Mouse (Mus musculus) forebrain, embryonic 16.5 days (tissue): ENCODE measurements around the gene Zc3h12d. TPM values are rescaled to one million over a fixed set of nuclear protein-coding genes. Genes with fewer than 3 reads are reported as not detected.

ENCODE experiments used
- ATAC-seq: fragments of 200-750 bp; cut with Nextera tagmentation; 2 replicates; pipeline ENCODE4 v1.8.0; 2017; ENCODE audit warnings: mild to moderate bottlenecking, moderate library complexity
- H3K27ac ChIP-seq: fragments of 300-500 bp; sonication (generic); 2 replicates; pipeline ENCODE4 v1.5.1; 2014; ENCODE audit warnings: low read length, control low read depth
- H3K27me3 ChIP-seq: fragments of 300-500 bp; sonication (generic); replicated peaks from 2 replicates; pipeline ENCODE4 v1.6.1; 2014; ENCODE audit warnings: low read length; ENCODE audit not compliant: control insufficient read depth, insufficient read depth
- H3K36me3 ChIP-seq: fragments of 300-500 bp; sonication (generic); 2 replicates; pipeline ENCODE4 v1.6.1; 2014; ENCODE audit not compliant: control insufficient read depth, insufficient read depth
- H3K4me1 ChIP-seq: fragments of 300-500 bp; sonication (generic); replicated peaks from 2 replicates; pipeline ENCODE4 v1.6.1; 2014; ENCODE audit warnings: low read length; ENCODE audit not compliant: control insufficient read depth, insufficient read depth
- H3K4me2 ChIP-seq: fragments of 300-500 bp; sonication (generic); 2 replicates; pipeline ENCODE4 v1.6.1; 2014; ENCODE audit warnings: mild to moderate bottlenecking, low read length, control low read depth
- H3K4me3 ChIP-seq: fragments of 300-500 bp; sonication (generic); replicated peaks from 2 replicates; pipeline ENCODE4 v1.5.1; 2014; ENCODE audit warnings: mild to moderate bottlenecking, low read length, control low read depth
- H3K9ac ChIP-seq: fragments of 300-500 bp; sonication (generic); replicated peaks from 2 replicates; pipeline ENCODE4 v1.6.1; 2014; ENCODE audit warnings: low read depth, low read length, control low read depth
- H3K9me3 ChIP-seq: fragments of 300-500 bp; sonication (generic); 2 replicates; pipeline ENCODE4 v1.6.1; 2016; ENCODE audit warnings: low read length; ENCODE audit not compliant: control insufficient read depth
- WGBS: fragments of 180-500 bp; shearing (Covaris S2); extraction: QIAGEN DNeasy Blood & Tissue Kit; methylation state at CpG from one replicate; pipeline ENCODE4 v1.1.7; 2014; 5-methylcytosine and 5-hydroxymethylcytosine counted together
- microRNA-seq: library from miRNA; unstranded; fragments of <30 nt; microRNA quantifications from one replicate; pipeline ENCODE4, GENCODE M21; 2017
- polyA plus RNA-seq: library from polyadenylated mRNA; unstranded; fragments of >200 nt; fragmentation: Nextera tagmentation; extraction: Ambion mirVana; gene quantifications from 2 replicates; pipeline ENCODE4 v1.2.1, GENCODE M21; 2015

Gene Zc3h12d
- polyA plus RNA-seq, 1 experiment from 2014 or later, result 0.08 TPM

DNA sequence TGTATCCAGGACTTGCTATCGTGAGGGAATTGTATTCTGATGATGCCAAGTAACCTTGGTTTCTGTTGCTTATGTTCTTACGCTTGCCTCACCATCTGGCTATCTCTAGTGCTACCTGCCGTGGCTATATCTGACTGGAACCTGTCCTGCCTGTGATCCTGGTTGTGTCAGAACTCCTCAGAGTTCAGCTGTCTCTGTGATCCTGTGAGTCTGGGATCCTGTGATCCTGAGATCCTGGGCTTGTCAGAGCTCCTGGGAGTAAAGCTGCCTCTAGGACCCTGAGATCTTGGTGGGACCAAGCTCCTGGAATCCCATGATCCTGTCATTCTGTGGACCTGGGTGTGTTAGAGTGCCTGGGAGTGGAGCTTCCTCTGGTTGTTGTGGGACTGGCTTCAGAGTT is 49.7 kb downstream of the Zc3h12d start:
- no peak overlapping the region for H3K4me2 ChIP-seq
- no peaks in the 10 kb centered on the region for H3K9me3 ChIP-seq
- no peaks in the 10 kb centered on the region for H3K4me1 ChIP-seq
- H3K27ac ChIP-seq, result no peak overlapping the region
- no peaks in the 10 kb centered on the region for H3K36me3 ChIP-seq
- no peak overlapping the region for H3K4me3 ChIP-seq
- WGBS, result 90% methylated on average over 3 of the region's 3 CpGs
- no peaks in the 10 kb centered on the region for H3K27me3 ChIP-seq
- ATAC-seq, result no peak
- H3K9ac ChIP-seq, result no peak overlapping the region

DNA sequence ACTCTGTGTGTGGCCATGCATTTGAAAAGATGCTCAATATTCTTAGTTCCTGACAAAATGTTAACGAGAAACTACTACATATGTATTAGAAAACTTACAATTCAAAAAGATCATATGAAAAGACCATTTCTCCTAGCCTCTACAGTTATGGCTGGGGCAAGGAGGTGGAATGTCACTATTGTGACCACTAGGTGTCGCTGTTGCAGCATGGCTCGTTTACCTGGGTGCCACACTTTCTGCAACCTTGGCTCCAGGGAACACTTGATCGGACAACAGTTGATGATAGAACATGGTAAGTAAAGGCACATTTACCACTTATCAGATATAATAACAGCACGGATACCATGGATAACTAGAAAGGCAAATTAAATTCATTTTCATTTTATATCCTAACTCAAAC is 51.3 kb downstream of the Zc3h12d start:
- 9% methylated on average over 5 of the region's 5 CpGs for WGBS
- H3K9me3 ChIP-seq, result no peaks in the 10 kb centered on the region
- H3K36me3 ChIP-seq, result no peaks in the 10 kb centered on the region
- H3K4me2 ChIP-seq, result no peak overlapping the region
- no peak overlapping the region for H3K4me3 ChIP-seq
- H3K9ac ChIP-seq, result no peak overlapping the region
- no peaks in the 10 kb centered on the region for H3K27me3 ChIP-seq
- no peaks in the 10 kb centered on the region for H3K4me1 ChIP-seq
- ATAC-seq, result peak; percentile 84
- no peak overlapping the region for H3K27ac ChIP-seq

DNA sequence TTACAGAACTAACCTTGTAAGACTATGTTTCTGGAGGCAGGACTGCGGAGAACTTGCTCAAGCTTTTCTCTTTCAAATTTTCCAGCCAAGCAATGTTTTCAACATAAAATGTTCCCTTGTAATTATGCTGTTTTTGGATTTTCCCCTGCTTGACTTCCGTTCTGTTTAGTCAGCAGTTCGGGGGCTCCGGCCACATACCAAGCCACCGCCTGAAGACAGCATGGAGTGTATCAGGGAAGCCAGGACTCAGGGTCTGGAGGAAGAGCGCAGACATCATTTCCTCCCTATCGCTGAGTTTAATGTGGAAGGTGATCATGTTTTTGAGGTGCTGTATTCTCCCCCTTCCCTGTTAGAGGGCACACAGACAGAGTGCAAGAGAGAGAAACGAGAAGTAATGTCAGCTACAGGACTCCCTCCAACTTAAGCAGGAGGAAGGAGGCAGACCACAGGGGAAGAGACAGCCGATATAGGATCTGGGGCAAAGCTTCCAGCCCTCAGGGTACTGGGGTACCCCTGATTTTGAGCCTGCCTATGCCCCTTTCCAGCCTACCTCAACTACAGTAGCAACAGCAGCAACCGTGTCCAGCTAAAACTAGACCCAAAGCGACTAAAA is 56.1 kb downstream of the Zc3h12d start:
- Histone ChIP-seq H3K9me3 (no peaks in the 10 kb centered on the region), H3K4me3 (no peak overlapping the region), H3K9ac (no peak overlapping the region), H3K27ac (no peak overlapping the region), H3K4me1 (no peaks in the 10 kb centered on the region), H3K27me3 (no peaks in the 10 kb centered on the region), H3K36me3 (no peaks in the 10 kb centered on the region), H3K4me2 (no peak overlapping the region)
- ATAC-seq, result no peak
- 91% methylated on average over 11 of the region's 11 CpGs for WGBS

DNA sequence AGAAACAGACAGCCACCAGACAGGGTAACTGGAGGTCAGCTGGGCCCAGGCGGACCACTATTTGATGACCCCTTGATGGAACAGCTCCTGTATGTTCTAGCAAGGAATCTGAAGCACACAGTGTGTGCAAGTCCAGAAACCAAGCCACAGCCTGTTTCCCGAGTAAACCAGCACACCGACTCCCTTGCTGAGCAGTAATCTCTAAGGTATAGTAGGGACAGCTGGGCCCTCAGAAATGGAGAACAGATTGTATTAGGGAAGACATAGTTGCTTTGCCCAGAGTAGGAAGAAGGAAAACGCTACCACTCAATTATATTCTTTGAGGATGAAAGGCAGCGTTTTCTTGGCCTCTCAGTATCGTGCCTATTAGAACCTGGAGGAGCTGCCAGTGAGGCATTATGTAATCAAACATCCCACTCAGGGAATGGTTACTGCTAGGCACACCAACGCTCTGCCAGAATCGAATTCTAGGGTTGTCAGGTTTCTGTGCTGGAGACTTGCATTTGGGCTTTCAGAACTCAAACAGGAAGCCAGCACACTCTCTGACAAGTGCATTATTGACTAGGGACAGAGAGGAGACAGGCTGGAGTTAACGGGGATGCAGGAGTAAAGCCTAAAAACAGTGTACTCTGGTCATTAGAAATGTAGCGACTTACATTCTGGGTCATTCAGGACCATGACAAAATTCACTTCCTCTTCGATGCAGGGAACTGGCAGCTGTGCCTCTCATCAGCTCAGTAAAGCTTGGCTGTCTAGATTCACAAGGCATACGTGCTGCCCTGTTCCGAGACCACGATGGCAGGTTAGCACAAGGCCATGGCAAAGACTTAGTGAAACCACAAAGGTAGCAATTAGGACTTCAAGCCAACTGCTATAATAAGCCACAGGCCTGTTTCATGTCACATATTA is 68.7 kb downstream of the Zc3h12d start:
- H3K27me3 ChIP-seq, result no peaks in the 10 kb centered on the region
- no peaks in the 10 kb centered on the region for H3K4me1 ChIP-seq
- no peaks in the 10 kb centered on the region for H3K9me3 ChIP-seq
- H3K9ac ChIP-seq, result no peak overlapping the region
- no peak for ATAC-seq
- no peak overlapping the region for H3K4me3 ChIP-seq
- no peak overlapping the region for H3K27ac ChIP-seq
- WGBS, result 86% methylated on average over 14 of the region's 14 CpGs
- peaks cover 12% of the 10 kb centered on the region; the same call in 1 of the 2 replicates for H3K36me3 ChIP-seq
- H3K4me2 ChIP-seq, result no peak overlapping the region

DNA sequence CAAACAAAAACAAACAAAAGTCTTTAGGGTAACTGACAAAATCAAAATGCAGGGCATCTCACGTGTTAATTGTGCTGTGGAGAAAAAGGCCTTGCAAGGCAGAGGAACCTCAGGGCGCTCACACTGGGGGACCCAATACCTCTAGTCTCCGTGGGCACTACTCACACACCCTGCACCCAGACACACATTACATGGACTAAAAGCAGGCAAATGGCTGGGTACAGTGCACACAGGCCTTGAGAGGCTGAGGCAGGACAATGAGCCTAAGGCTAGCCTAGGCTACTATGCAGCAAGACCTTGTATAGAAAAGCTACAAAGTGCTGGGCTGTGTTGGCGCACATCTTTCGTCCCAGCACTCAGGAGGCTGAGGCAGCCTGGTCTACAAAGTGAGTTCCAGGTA is 71.9 kb downstream of the Zc3h12d start:
- Histone ChIP-seq H3K27me3 (no peaks in the 10 kb centered on the region), H3K4me2 (no peak overlapping the region), H3K4me1 (no peaks in the 10 kb centered on the region), H3K27ac (no peak overlapping the region), H3K9me3 (no peaks in the 10 kb centered on the region), H3K4me3 (no peak overlapping the region), H3K36me3 (peaks cover 22% of the 10 kb centered on the region; the same call in 1 of the 2 replicates), H3K9ac (no peak overlapping the region)
- ATAC-seq, result no peak
- WGBS, result 89% methylated on average over 5 of the region's 5 CpGs

DNA sequence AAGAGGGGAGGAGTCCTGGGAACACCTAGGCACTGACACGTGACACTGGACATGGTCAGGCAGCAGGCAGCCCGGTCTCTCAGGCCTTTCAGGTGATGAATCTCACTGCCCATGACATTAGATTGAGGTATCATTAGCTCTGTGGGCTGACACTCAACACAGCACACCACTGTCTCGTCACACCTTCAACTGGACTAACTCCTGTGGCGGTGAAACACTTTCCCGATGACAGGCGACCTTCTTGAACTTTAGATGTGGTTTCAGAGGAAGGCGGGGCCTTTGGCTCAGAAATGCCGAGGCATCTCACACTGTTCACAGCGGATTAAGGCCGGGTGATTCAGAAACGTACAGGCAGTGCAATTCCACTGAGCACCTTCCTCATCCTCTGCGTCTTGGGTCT is 74.9 kb downstream of the Zc3h12d start:
- no peaks in the 10 kb centered on the region for H3K4me1 ChIP-seq
- no peak overlapping the region for H3K4me2 ChIP-seq
- 90% methylated on average over 12 of the region's 12 CpGs for WGBS
- H3K9me3 ChIP-seq, result no peaks in the 10 kb centered on the region
- no peaks in the 10 kb centered on the region for H3K27me3 ChIP-seq
- H3K9ac ChIP-seq, result no peak overlapping the region
- no peak overlapping the region for H3K4me3 ChIP-seq
- no peak overlapping the region for H3K27ac ChIP-seq
- H3K36me3 ChIP-seq, result peaks cover 20% of the 10 kb centered on the region; the same call in 1 of the 2 replicates
- ATAC-seq, result no peak

DNA sequence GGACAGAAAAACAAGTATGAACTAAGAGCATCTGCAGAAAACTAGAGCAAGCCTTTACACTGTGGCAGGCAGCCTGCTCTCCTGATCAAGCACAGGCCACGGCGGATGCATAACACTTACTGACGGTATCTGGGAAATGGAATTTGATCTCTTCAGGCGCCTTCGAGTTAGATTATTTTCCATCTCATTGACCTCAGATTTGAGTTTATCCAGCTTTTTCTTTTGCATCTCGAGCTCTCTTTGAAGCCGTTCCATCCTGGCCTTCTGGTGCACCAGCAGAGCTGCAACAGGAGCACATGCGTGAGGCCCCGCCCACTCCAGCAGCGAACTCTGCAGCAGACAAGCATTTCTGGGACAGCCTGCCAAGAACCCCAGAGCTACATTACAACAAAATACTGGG is 79.0 kb downstream of the Zc3h12d start:
- Histone ChIP-seq H3K4me3 (no peak overlapping the region), H3K9ac (no peak overlapping the region), H3K4me1 (no peaks in the 10 kb centered on the region), H3K9me3 (no peaks in the 10 kb centered on the region), H3K27ac (no peak overlapping the region), H3K4me2 (no peak overlapping the region), H3K27me3 (no peaks in the 10 kb centered on the region), H3K36me3 (peaks cover 13% of the 10 kb centered on the region; the same call in 1 of the 2 replicates)
- 63% methylated on average over 10 of the region's 10 CpGs for WGBS
- no peak for ATAC-seq

Small RNA genes lying within 50 kb of the gene (microRNA-seq; reads per million reads assigned to microRNA genes)
- not detected for gene Mir5104

Other genes with a start within 250 kb of the Zc3h12d start
- 38.6 and 40.8 TPM in 2 replicates for gene Lrp11, start 242.7 kb upstream of the Zc3h12d start, polyA plus RNA-seq
- gene Nup43, start 165.0 kb upstream of the Zc3h12d start, polyA plus RNA-seq, result 37.0 and 38.7 TPM in 2 replicates
- 170 and 173 TPM in 2 replicates for gene Pcmt1, start 151.3 kb upstream of the Zc3h12d start, polyA plus RNA-seq
- gene Lats1, start 151.3 kb upstream of the Zc3h12d start, polyA plus RNA-seq, result 11.2 and 13.0 TPM in 2 replicates
- 39.8 and 45.2 TPM in 2 replicates for gene Katna1, start 106.5 kb upstream of the Zc3h12d start, polyA plus RNA-seq
- gene Ginm1, start 39.6 kb upstream of the Zc3h12d start, polyA plus RNA-seq, result 46.5 and 51.4 TPM in 2 replicates
- gene Ppil4, start 39.6 kb upstream of the Zc3h12d start, polyA plus RNA-seq, result 63.7 and 65.0 TPM in 2 replicates
- 14.9 and 15.8 TPM in 2 replicates for gene Tab2, start 123.8 kb downstream of the Zc3h12d start, polyA plus RNA-seq